Mouse (Mus musculus) ES-E14 (cell line): ENCODE measurements around the gene Flt3.

Source experiments
- CHD2 ChIP-seq: IDR thresholded peaks from 2 replicates; pipeline ENCODE4 v1.6.1; 2014; ENCODE audit warnings: mild to moderate bottlenecking, low read depth, low read length, inconsistent platforms
- HCFC1 ChIP-seq: IDR thresholded peaks from 2 replicates; pipeline ENCODE4 v1.6.1; 2012; ENCODE audit warnings: low read length, inconsistent platforms, borderline replicate concordance; ENCODE audit not compliant: insufficient read depth
- MAFK ChIP-seq: IDR thresholded peaks from 2 replicates; pipeline ENCODE4 v1.6.1; 2014; ENCODE audit warnings: mild to moderate bottlenecking, low read depth, low read length, inconsistent platforms; ENCODE audit not compliant: insufficient read depth
- ZC3H11A ChIP-seq: IDR thresholded peaks from 2 replicates; pipeline ENCODE4 v1.6.1; 2012; ENCODE audit warnings: low read depth, mild to moderate bottlenecking, inconsistent platforms, low read length, borderline replicate concordance
- ZNF384 ChIP-seq: IDR thresholded peaks from 2 replicates; pipeline ENCODE4 v1.6.1; 2012; ENCODE audit warnings: low read depth, low read length, inconsistent platforms

DNA sequence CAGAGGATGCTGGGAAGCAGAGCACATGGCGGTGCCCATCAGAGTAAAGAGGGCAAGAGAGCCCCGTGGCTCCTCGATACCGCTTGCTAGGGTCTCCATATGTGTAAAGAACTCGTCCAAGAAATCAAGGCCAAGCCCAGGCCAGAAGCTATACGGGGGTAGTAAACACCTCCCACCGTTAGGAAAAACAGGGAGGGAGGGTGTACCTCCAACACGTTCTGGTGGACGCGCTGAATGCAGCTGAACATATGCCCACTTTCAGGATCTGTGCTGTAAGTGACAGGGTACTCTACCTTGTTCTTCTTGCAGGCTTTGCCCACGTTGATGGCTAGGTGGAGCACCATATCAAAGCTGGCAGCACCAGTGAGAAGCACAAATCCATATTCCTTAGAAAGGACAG lies 74.4 kb downstream of the Flt3 start:
- TF ChIP-seq ZC3H11A (no peak), ZNF384 (no peak), MAFK (no peak), HCFC1 (no peak), CHD2 (no peak)
